Comparison of ENCODE assay signal across 8 mouse cellular contexts in genomic region chr16:49799597-49800561, GRCm38 (mm10). TPM values are rescaled to one million over a fixed set of nuclear protein-coding genes. Genes with fewer than 3 reads are reported as not detected.
DNase-seq lines count a peak whose midpoint lies in the region; ATAC-seq and TF ChIP-seq lines count a peak whose summit lies in the region.

Gene Cd47, plus strand, starts transcription at chr16:49800533.

- H3K36me3 ChIP-seq in ES-E14 (ENCODE audit: control insufficient read depth, insufficient read depth, low read length, poor library complexity, severe bottlenecking): no peaks in the 10 kb centered on the region
- no peaks in the 10 kb centered on the region for H3K36me3 ChIP-seq in intestine, embryonic 16.5 days (ENCODE audit: control insufficient read depth, insufficient read depth, low read length)
- H3K36me3 ChIP-seq in limb, embryonic 14.5 days (ENCODE audit: control insufficient read depth, insufficient read depth, low read length): no peaks in the 10 kb centered on the region
- H3K36me3 ChIP-seq in midbrain, postnatal 0 days (ENCODE audit: insufficient read depth, low read length): no peaks in the 10 kb centered on the region

- H3K27ac ChIP-seq in ES-E14 (ENCODE audit: insufficient read depth, low read depth, low read length, poor library complexity, severe bottlenecking): no peak within 1 kb of the TSS
- H3K27ac ChIP-seq in intestine, embryonic 16.5 days (ENCODE audit: low read length): no peak within 1 kb of the TSS
- no peak within 1 kb of the TSS for H3K27ac ChIP-seq in limb, embryonic 14.5 days (replicated peaks; ENCODE audit: low read depth, low read length)
- H3K27ac ChIP-seq in midbrain, postnatal 0 days (ENCODE audit: low read depth, low read length): no peak within 1 kb of the TSS

- DNase-seq in ES-E14 (ENCODE audit: low read depth, low spot score): no peak
- DNase-seq in c-Kit-positive CD71-positive TER-119-positive erythroid progenitor cells, embryonic 14.5 days (ENCODE audit: low spot score): peak; percentile 93
- DNase-seq in heart, adult 11 months: peak; percentile 93
- no peak for DNase-seq in limb, embryonic 14.5 days (ENCODE audit: low spot score)
- no peak for DNase-seq in midbrain, postnatal 0 days (ENCODE audit: low spot score)
- DNase-seq in ovary, postnatal 10 days (ENCODE audit: low spot score): no peak
- DNase-seq in cerebellum, postnatal 4 days (ENCODE audit: low spot score in 2 of 2): no peak

- in situ Hi-C loops in ES-E14 (cut with MboI; ENCODE audit: low sequenced_read_pairs in 2 of 2, unreplicated experiment in 2 of 2): no loop called here

- H3K9ac ChIP-seq in ES-E14 (ENCODE audit: insufficient read depth, low read depth, low read length, poor library complexity, severe bottlenecking): no peak within 1 kb of the TSS
- H3K9ac ChIP-seq in intestine, embryonic 16.5 days (ENCODE audit: low read depth, low read length): no peak within 1 kb of the TSS
- no peak within 1 kb of the TSS for H3K9ac ChIP-seq in limb, embryonic 14.5 days (ENCODE audit: low read depth, low read length, severe bottlenecking)
- H3K9ac ChIP-seq in midbrain, postnatal 0 days (replicated peaks; ENCODE audit: low read length, poor library complexity, severe bottlenecking): no peak within 1 kb of the TSS

- no peak for TF ChIP-seq CTCF in midbrain, postnatal 0 days (IDR thresholded peaks at IDR 0.05)

- TF ChIP-seq POLR2A in limb, embryonic 14.5 days (IDR thresholded peaks at IDR 0.05; ENCODE audit: borderline replicate concordance, extremely low read depth, insufficient read depth, insufficient read length): no peak

- H3K4me2 ChIP-seq in intestine, embryonic 16.5 days (ENCODE audit: low read depth, low read length): no peak within 1 kb of the TSS
- H3K4me2 ChIP-seq in limb, embryonic 14.5 days (replicated peaks; ENCODE audit: low read depth, low read length, severe bottlenecking): no peak within 1 kb of the TSS
- no peak within 1 kb of the TSS for H3K4me2 ChIP-seq in midbrain, postnatal 0 days (ENCODE audit: low read depth, low read length, poor library complexity, severe bottlenecking)

- 78% methylated on average over 10 of the region's 10 CpGs for WGBS in intestine, embryonic 16.5 days
- 86% methylated on average over 10 of the region's 10 CpGs for WGBS in limb, embryonic 14.5 days
- 85% methylated on average over 10 of the region's 10 CpGs for WGBS in midbrain, postnatal 0 days

- peak; percentile 86 for ATAC-seq in intestine, embryonic 16.5 days
- ATAC-seq in limb, embryonic 14.5 days (ENCODE audit: low FRiP score, low read depth): no peak
- ATAC-seq in midbrain, postnatal 0 days (ENCODE audit: low FRiP score): no peak

- H3K9me3 ChIP-seq in ES-E14 (ENCODE audit: control insufficient read depth, insufficient read depth, low read depth, low read length): no peaks in the 10 kb centered on the region
- no peaks in the 10 kb centered on the region for H3K9me3 ChIP-seq in intestine, embryonic 16.5 days (ENCODE audit: control insufficient read depth, low read length)
- no peaks in the 10 kb centered on the region for H3K9me3 ChIP-seq in limb, embryonic 14.5 days (ENCODE audit: control insufficient read depth, low read length)
- H3K9me3 ChIP-seq in midbrain, postnatal 0 days (ENCODE audit: low read length): no peaks in the 10 kb centered on the region

- no peak within 1 kb of the TSS for H3K4me3 ChIP-seq in ES-E14 (ENCODE audit: insufficient read depth in 1 of 2, low read depth in 1 of 2, low read length in 2 of 2, poor library complexity in 1 of 2, severe bottlenecking in 1 of 2)
- no peak within 1 kb of the TSS for H3K4me3 ChIP-seq in intestine, embryonic 16.5 days (ENCODE audit: low read length)
- no peak within 1 kb of the TSS for H3K4me3 ChIP-seq in limb, embryonic 14.5 days (replicated peaks; ENCODE audit: low read length)
- no peak within 1 kb of the TSS for H3K4me3 ChIP-seq in midbrain, postnatal 0 days (ENCODE audit: low read depth, low read length)

- H3K4me1 ChIP-seq in ES-E14 (ENCODE audit: control insufficient read depth in 2 of 2, insufficient read depth in 2 of 2, low read length in 2 of 2, poor library complexity in 1 of 2): peaks cover 4% of the 10 kb centered on the region in 2 experiments; a peak in 2 of 4 replicates
- peaks cover 3% of the 10 kb centered on the region; the same call in 1 of the 2 replicates for H3K4me1 ChIP-seq in intestine, embryonic 16.5 days (ENCODE audit: control insufficient read depth, insufficient read depth, low read length)
- H3K4me1 ChIP-seq in limb, embryonic 14.5 days (ENCODE audit: control insufficient read depth, insufficient read depth, low read length): peaks cover 6% of the 10 kb centered on the region
- no peaks in the 10 kb centered on the region for H3K4me1 ChIP-seq in midbrain, postnatal 0 days (ENCODE audit: insufficient read depth, low read length)

- no peaks in the 10 kb centered on the region for H3K27me3 ChIP-seq in intestine, embryonic 16.5 days (replicated peaks; ENCODE audit: control insufficient read depth, insufficient read depth, low read length)
- H3K27me3 ChIP-seq in limb, embryonic 14.5 days (ENCODE audit: control insufficient read depth, insufficient read depth, low read length): no peaks in the 10 kb centered on the region
- no peaks in the 10 kb centered on the region for H3K27me3 ChIP-seq in midbrain, postnatal 0 days (ENCODE audit: insufficient read depth, low read length)

TF ChIP-seq in ES-E14, 5 proteins besides CTCF, POLR2A, EP300 and RAD21:
- TF ChIP-seq CHD2 (IDR thresholded peaks at IDR 0.05; ENCODE audit: low read depth, low read length) (no peak), HCFC1 (IDR thresholded peaks at IDR 0.05; ENCODE audit: borderline replicate concordance, insufficient read depth, low read length) (no peak), MAFK (IDR thresholded peaks at IDR 0.05; ENCODE audit: insufficient read depth, low read depth, low read length) (no peak), ZC3H11A (IDR thresholded peaks at IDR 0.05; ENCODE audit: borderline replicate concordance, low read depth, low read length) (no peak), ZNF384 (IDR thresholded peaks at IDR 0.05; ENCODE audit: low read depth, low read length) (no peak)

RNA-seq across cellular contexts. Expression of gene Cd47, which starts in this region (rescaled TPM):
- 13.6 and 16.0 TPM in 2 replicates for total RNA-seq in ES-E14 (2012; rRNA removed)
- 76.5 and 80.3 TPM in 2 replicates for polyA plus RNA-seq in intestine, embryonic 16.5 days (2015; fragmentation: Nextera tagmentation; extraction: Ambion mirVana)
- polyA plus RNA-seq in limb, embryonic 14.5 days (2012; rRNA removed): 29.5 and 34.5 TPM in 2 replicates
- polyA plus RNA-seq in limb, embryonic 14.5 days (2014; fragmentation: Nextera tagmentation; extraction: Ambion mirVana): 89.2 and 91.0 TPM in 2 replicates
- total RNA-seq in midbrain, postnatal 0 days (2014; rRNA removed): 30.5 and 53.5 TPM in 2 replicates
- polyA plus RNA-seq in midbrain, postnatal 0 days (2015; fragmentation: Nextera tagmentation; extraction: Ambion mirVana): 163 and 185 TPM in 2 replicates

Comparison
In these comparisons a context has a peak if more than half of its experiments do, and no peak if none do; other contexts are left out.
1. DNase-seq: peak in c-Kit-positive CD71-positive TER-119-positive erythroid progenitor cells, embryonic 14.5 days (single experiment) and heart, adult 11 months (single experiment); none in ES-E14 (single experiment), limb, embryonic 14.5 days (single experiment), midbrain, postnatal 0 days (single experiment), ovary, postnatal 10 days (single experiment) and cerebellum, postnatal 4 days (0 of 2).